Mouse (Mus musculus) hindbrain, postnatal 0 days (tissue): ENCODE results near the gene Spef2. TPM values are rescaled to one million over a fixed set of nuclear protein-coding genes. Genes with fewer than 3 reads are reported as not detected.
A peak's percentile ranks its signal among the peaks of the same experiment; 100 is the strongest.
"Not testable (repeated sequence)": the region's sequence is repeated elsewhere in the genome, so short reads cannot be mapped to it uniquely, and the experiment has no call there.

ENCODE experiments used
- ATAC-seq: fragments of 200-750 bp; cut with Nextera tagmentation; 2 replicates; pipeline ENCODE4 v1.8.0; 2017; ENCODE audit warnings: mild to moderate bottlenecking, moderate TSS enrichment, moderate library complexity
- DNase-seq: peaks from one replicate; pipeline ENCODE4 v3.0.0-alpha.2; 2015; ENCODE audit warnings: low spot score
- H3K27ac ChIP-seq: fragments of 300-500 bp; sonication (generic); 2 replicates; pipeline ENCODE4 v1.5.1; 2014; ENCODE audit warnings: mild to moderate bottlenecking
- H3K27me3 ChIP-seq: fragments of 300-500 bp; sonication (generic); 2 replicates; pipeline ENCODE4 v1.6.1; 2014; ENCODE audit warnings: low read length, mixed read lengths; ENCODE audit not compliant: insufficient read depth
- H3K36me3 ChIP-seq: fragments of 300-500 bp; sonication (generic); 2 replicates; pipeline ENCODE4 v1.6.1; 2014; ENCODE audit warnings: low read length, mixed read lengths; ENCODE audit not compliant: insufficient read depth
- H3K4me1 ChIP-seq: fragments of 300-500 bp; sonication (generic); 2 replicates; pipeline ENCODE4 v1.6.1; 2014; ENCODE audit warnings: antibody characterized with exemption, low read length, mixed read lengths; ENCODE audit not compliant: insufficient read depth
- H3K4me2 ChIP-seq: fragments of 300-500 bp; sonication (generic); 2 replicates; pipeline ENCODE4 v1.6.1; 2014; ENCODE audit warnings: low read depth, mild to moderate bottlenecking, low read length, moderate library complexity, mixed read lengths
- H3K4me3 ChIP-seq: fragments of 300-500 bp; sonication (generic); 2 replicates; pipeline ENCODE4 v1.5.1; 2014; ENCODE audit warnings: low read length
- H3K9ac ChIP-seq: fragments of 300-500 bp; sonication (generic); replicated peaks from 2 replicates; pipeline ENCODE4 v1.6.1; 2014; ENCODE audit warnings: mild to moderate bottlenecking, low read length, moderate library complexity, mixed read lengths
- H3K9me3 ChIP-seq: fragments of 300-500 bp; sonication (generic); 2 replicates; pipeline ENCODE4 v1.6.1; 2016; ENCODE audit warnings: low read length, mixed read lengths
- CTCF ChIP-seq: IDR thresholded peaks from 2 replicates; pipeline ENCODE4 v1.5.1; 2016; ENCODE audit warnings: antibody characterized with exemption, control low read depth, low read depth
- WGBS: fragments of 180-500 bp; shearing (Covaris S2); extraction: QIAGEN DNeasy Blood & Tissue Kit; methylation state at CpG from one replicate; pipeline ENCODE4 v1.1.7; 2014; 5-methylcytosine and 5-hydroxymethylcytosine counted together
- polyA plus RNA-seq: library from polyadenylated mRNA; unstranded; fragments of >200 nt; fragmentation: Nextera tagmentation; extraction: Ambion mirVana; gene quantifications from 2 replicates; pipeline ENCODE4 v1.2.1, GENCODE M21; 2015
- total RNA-seq: library from RNA; depleted of rRNA; stranded (reverse); fragments of >200 nt; gene quantifications from 2 replicates; pipeline ENCODE4 v1.2.3, GENCODE M21; 2014; rRNA removed

Gene Spef2
- total RNA-seq (0.42 and 1.5 TPM in 2 replicates), polyA plus RNA-seq (1.9 and 2.3 TPM in 2 replicates)

- peak within 1 kb of the TSS; percentile 30 for H3K4me3 ChIP-seq
- H3K27ac ChIP-seq, result no peak within 1 kb of the TSS
- H3K4me2 ChIP-seq, result peak within 1 kb of the TSS; percentile 45
- no peaks in the 10 kb centered on the region for H3K27me3 ChIP-seq
- DNase-seq (peak; percentile 80), ATAC-seq (peak; percentile 98)
- TF ChIP-seq CTCF, result peak; percentile 57
- H3K36me3 ChIP-seq, result no peaks in the 10 kb centered on the region
- no peaks in the 10 kb centered on the region for H3K4me1 ChIP-seq
- no peak within 1 kb of the TSS for H3K9ac ChIP-seq
- WGBS, result 29% methylated on average over 15 of the region's 16 CpGs
- no peaks in the 10 kb centered on the region for H3K9me3 ChIP-seq
These were observed at the start of gene Spef2 for GRCm38 (mm10) chr15:9748359-9749102. TSS of gene Spef2 (minus strand) at chr15:9748868.

GRCm38 (mm10) chr15:9794131-9794530 is 45.5 kb upstream of the Spef2 start:
- ATAC-seq (no peak), DNase-seq (no peak)
- no peaks in the 10 kb centered on the region for H3K36me3 ChIP-seq
- WGBS, result 92% methylated on average over 3 of the region's 3 CpGs
- no peaks in the 10 kb centered on the region for H3K27me3 ChIP-seq
- H3K4me1 ChIP-seq, result no peaks in the 10 kb centered on the region
- no peak overlapping the region for H3K27ac ChIP-seq
- H3K4me2 ChIP-seq, result no peak overlapping the region
- H3K9me3 ChIP-seq, result no peaks in the 10 kb centered on the region
- H3K4me3 ChIP-seq, result no peak overlapping the region
- no peak overlapping the region for H3K9ac ChIP-seq
- TF ChIP-seq CTCF, result no peak

- no peak overlapping the region for H3K9ac ChIP-seq
- no peaks in the 10 kb centered on the region for H3K9me3 ChIP-seq
- ATAC-seq (no peak), DNase-seq (no peak)
- no peaks in the 10 kb centered on the region for H3K36me3 ChIP-seq
- no peaks in the 10 kb centered on the region for H3K27me3 ChIP-seq
- H3K4me2 ChIP-seq, result no peak overlapping the region
- H3K4me1 ChIP-seq, result no peaks in the 10 kb centered on the region
- H3K4me3 ChIP-seq, result no peak overlapping the region
- H3K27ac ChIP-seq, result no peak overlapping the region
- WGBS, result 64% methylated on average over 3 of the region's 3 CpGs
- no peak for TF ChIP-seq CTCF
These were observed 39.8 kb upstream of the Spef2 start for GRCm38 (mm10) chr15:9788245-9789030.

DNA sequence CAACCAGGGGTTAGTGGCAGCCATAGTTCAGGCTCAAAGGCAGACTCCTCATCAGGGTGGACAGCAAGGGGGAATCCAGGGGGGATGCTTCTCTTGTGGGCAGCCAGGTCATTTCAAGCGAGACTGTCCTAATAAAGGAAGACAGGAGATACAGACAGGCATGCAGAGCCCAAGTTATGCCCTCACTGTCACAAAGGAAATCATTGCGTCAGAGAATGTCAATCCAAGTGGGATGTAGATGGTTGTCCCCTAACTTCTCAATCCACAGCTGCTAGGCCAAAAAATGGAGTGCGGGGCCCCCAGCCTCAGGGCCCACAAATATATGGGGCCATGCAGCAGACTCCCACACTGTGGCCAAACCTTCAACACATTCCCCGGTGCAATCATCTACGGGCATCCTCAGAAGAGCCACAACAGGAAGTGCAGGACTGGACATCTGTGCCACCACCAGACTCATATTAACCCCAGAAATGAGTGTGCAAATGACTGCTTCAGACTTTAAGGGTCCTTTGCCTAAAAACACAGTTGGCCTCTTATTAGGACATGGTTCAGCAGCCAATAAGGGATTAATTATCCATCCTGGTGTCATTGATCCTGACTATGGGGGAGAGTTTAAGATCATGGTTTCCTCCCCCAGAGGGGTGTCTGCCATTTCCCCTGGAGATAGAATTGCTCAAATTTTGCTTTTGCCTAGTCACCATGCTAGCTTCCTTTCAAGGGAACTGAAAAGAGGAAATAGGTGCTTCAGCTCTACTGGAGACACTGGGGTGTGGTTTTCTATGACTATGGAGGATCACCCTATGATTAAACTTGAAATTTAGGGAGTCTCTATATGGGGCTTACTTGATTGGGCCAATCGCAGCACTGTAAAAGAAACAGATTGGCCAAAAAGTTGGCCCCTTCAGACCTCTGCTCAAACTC is 25.8 kb upstream of the Spef2 start:
- DNase-seq, H3K36me3 ChIP-seq, H3K9ac ChIP-seq, ATAC-seq, H3K27ac ChIP-seq, H3K27me3 ChIP-seq, H3K4me1 ChIP-seq, H3K4me3 ChIP-seq, H3K4me2 ChIP-seq, H3K9me3 ChIP-seq: not testable (repeated sequence)
- WGBS, result 90% methylated on average over 6 of the region's 6 CpGs

GRCm38 (mm10) chr15:9768184-9768918 is 19.7 kb upstream of the Spef2 start:
- DNase-seq (no peak), ATAC-seq (no peak)
- no peak overlapping the region for H3K4me2 ChIP-seq
- H3K4me3 ChIP-seq, result no peak overlapping the region
- H3K27me3 ChIP-seq, result no peaks in the 10 kb centered on the region
- no peaks in the 10 kb centered on the region for H3K36me3 ChIP-seq
- no peaks in the 10 kb centered on the region for H3K9me3 ChIP-seq
- no peaks in the 10 kb centered on the region for H3K4me1 ChIP-seq
- no peak for TF ChIP-seq CTCF
- 66% methylated on average over 4 of the region's 4 CpGs for WGBS
- no peak overlapping the region for H3K9ac ChIP-seq
- H3K27ac ChIP-seq, result no peak overlapping the region

GRCm38 (mm10) chr15:9767034-9767433 is 18.4 kb upstream of the Spef2 start:
- Histone ChIP-seq H3K4me1 (no peaks in the 10 kb centered on the region), H3K36me3 (no peaks in the 10 kb centered on the region), H3K27ac (no peak overlapping the region), H3K9me3 (no peaks in the 10 kb centered on the region), H3K27me3 (no peaks in the 10 kb centered on the region), H3K9ac (no peak overlapping the region), H3K4me3 (no peak overlapping the region), H3K4me2 (no peak overlapping the region)
- no peak for TF ChIP-seq CTCF
- DNase-seq (no peak), ATAC-seq (no peak)
